In the genomic region with DNA sequence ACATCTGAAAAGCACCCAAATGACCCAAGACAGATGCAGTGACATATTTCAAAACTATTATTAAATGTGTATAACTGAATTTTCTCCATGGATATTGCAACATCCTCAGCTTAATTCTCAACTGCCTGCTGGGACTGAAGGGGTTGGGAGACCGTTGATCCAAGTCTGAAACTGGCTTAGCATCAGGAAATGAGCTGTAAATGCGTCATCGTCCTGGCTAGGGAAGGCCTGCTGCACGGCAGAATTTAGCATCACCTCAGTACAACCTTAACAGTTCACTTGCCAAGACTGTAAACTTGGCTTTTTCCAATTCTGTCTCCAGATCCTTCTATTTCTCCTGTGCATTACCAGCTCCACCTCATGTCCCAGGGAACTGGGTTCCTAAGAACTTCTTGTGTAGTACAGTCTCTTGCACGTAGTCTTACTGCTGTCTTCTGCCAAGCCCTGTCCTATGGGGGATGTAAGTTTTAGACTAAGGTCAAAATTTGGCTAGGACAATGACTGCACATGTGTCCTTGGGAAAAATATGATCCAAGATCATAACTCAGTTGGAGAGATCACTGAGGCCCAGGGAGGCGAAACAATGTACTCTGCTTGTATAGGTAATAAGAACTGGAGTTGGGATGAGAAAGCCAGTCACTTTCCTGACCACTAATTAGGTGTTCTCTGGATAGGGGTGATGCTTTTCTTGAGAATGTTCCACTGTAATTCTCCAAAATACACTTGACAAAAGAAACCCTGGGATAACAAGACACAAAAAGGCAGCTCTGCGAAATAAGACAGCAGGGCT, we compare ENCODE assay signal across 12 mouse cellular contexts.
A peak's percentile ranks its signal among the peaks of the same experiment; 100 is the strongest.
DNase-seq lines count a peak whose midpoint lies in the region; ATAC-seq and TF ChIP-seq lines count a peak whose summit lies in the region.
"Had no signal": no experiment of that assay in that cellular context is flagged by ENCODE, and none has a peak within 500 bp of the region (broad histone marks: within the 10 kb centered on the region; RNA-seq: fewer than 3 reads in every experiment).

No protein-coding gene starts in this region.

- TF ChIP-seq CTCF in stomach, postnatal 0 days (IDR thresholded peaks at IDR 0.05; ENCODE audit: low read depth): no peak

- 60% methylated on average over 7 of the region's 7 CpGs for WGBS in embryonic facial prominence, embryonic 14.5 days
- WGBS in embryonic facial prominence, embryonic 10.5 days: 85% methylated on average over 7 of the region's 7 CpGs
- WGBS in stomach, embryonic 16.5 days: 71% methylated on average over 7 of the region's 7 CpGs
- WGBS in stomach, postnatal 0 days: 59% methylated on average over 7 of the region's 7 CpGs
- WGBS in hindbrain, embryonic 13.5 days: 88% methylated on average over 7 of the region's 7 CpGs

- H3K4me3 ChIP-seq in embryonic facial prominence, embryonic 14.5 days (ENCODE audit: low read depth, low read length): no peak overlapping the region
- no peak overlapping the region for H3K4me3 ChIP-seq in embryonic facial prominence, embryonic 10.5 days
- no peak overlapping the region for H3K4me3 ChIP-seq in stomach, embryonic 16.5 days (replicated peaks; ENCODE audit: low read length)
- H3K4me3 ChIP-seq in stomach, postnatal 0 days (ENCODE audit: low read depth, low read length): no peak overlapping the region
- no peak overlapping the region for H3K4me3 ChIP-seq in hindbrain, embryonic 13.5 days
- H3K4me3 ChIP-seq: midbrain, embryonic 13.5 days; neural tube, embryonic 12.5 days had no signal

- H3K36me3 ChIP-seq in embryonic facial prominence, embryonic 14.5 days (ENCODE audit: control insufficient read depth, insufficient read depth, low read length): no peaks in the 10 kb centered on the region
- no peaks in the 10 kb centered on the region for H3K36me3 ChIP-seq in embryonic facial prominence, embryonic 10.5 days (replicated peaks)
- no peaks in the 10 kb centered on the region for H3K36me3 ChIP-seq in stomach, embryonic 16.5 days (ENCODE audit: control insufficient read depth, insufficient read depth, low read length)
- no peaks in the 10 kb centered on the region for H3K36me3 ChIP-seq in stomach, postnatal 0 days (ENCODE audit: control insufficient read depth, insufficient read depth, low read length)
- H3K36me3 ChIP-seq in hindbrain, embryonic 13.5 days: no peaks in the 10 kb centered on the region
- H3K36me3 ChIP-seq: midbrain, embryonic 13.5 days; neural tube, embryonic 12.5 days had no signal

- no peaks in the 10 kb centered on the region for H3K27me3 ChIP-seq in embryonic facial prominence, embryonic 14.5 days (replicated peaks; ENCODE audit: control insufficient read depth, insufficient read depth, low read length)
- no peaks in the 10 kb centered on the region for H3K27me3 ChIP-seq in embryonic facial prominence, embryonic 10.5 days (replicated peaks; ENCODE audit: low read depth, poor library complexity, severe bottlenecking)
- no peaks in the 10 kb centered on the region for H3K27me3 ChIP-seq in stomach, embryonic 16.5 days (ENCODE audit: control insufficient read depth, insufficient read depth, low read length)
- H3K27me3 ChIP-seq in stomach, postnatal 0 days (ENCODE audit: control insufficient read depth, insufficient read depth, low read length): no peaks in the 10 kb centered on the region
- H3K27me3 ChIP-seq in hindbrain, embryonic 13.5 days: no peaks in the 10 kb centered on the region
- H3K27me3 ChIP-seq: midbrain, embryonic 13.5 days; neural tube, embryonic 12.5 days had no signal

- no peak overlapping the region for H3K9ac ChIP-seq in embryonic facial prominence, embryonic 14.5 days (ENCODE audit: low read depth, low read length)
- H3K9ac ChIP-seq in stomach, embryonic 16.5 days (ENCODE audit: low read length): no peak overlapping the region
- H3K9ac ChIP-seq in stomach, postnatal 0 days (ENCODE audit: low read length): no peak overlapping the region
- H3K9ac ChIP-seq in hindbrain, embryonic 13.5 days: no peak overlapping the region
- H3K9ac ChIP-seq: midbrain, embryonic 13.5 days; neural tube, embryonic 12.5 days had no signal

- H3K4me1 ChIP-seq in embryonic facial prominence, embryonic 14.5 days (ENCODE audit: control insufficient read depth, insufficient read depth, low read length): no peaks in the 10 kb centered on the region
- H3K4me1 ChIP-seq in embryonic facial prominence, embryonic 10.5 days: no peaks in the 10 kb centered on the region
- H3K4me1 ChIP-seq in stomach, embryonic 16.5 days (ENCODE audit: control insufficient read depth, insufficient read depth, low read length): no peaks in the 10 kb centered on the region
- no peaks in the 10 kb centered on the region for H3K4me1 ChIP-seq in stomach, postnatal 0 days (replicated peaks; ENCODE audit: control insufficient read depth, insufficient read depth)
- no peaks in the 10 kb centered on the region for H3K4me1 ChIP-seq in hindbrain, embryonic 13.5 days (replicated peaks)
- H3K4me1 ChIP-seq: midbrain, embryonic 13.5 days; neural tube, embryonic 12.5 days had no signal

- H3K27ac ChIP-seq in embryonic facial prominence, embryonic 14.5 days (replicated peaks; ENCODE audit: low read depth, low read length): no peak overlapping the region
- no peak overlapping the region for H3K27ac ChIP-seq in embryonic facial prominence, embryonic 10.5 days (replicated peaks)
- no peak overlapping the region for H3K27ac ChIP-seq in stomach, embryonic 16.5 days (ENCODE audit: low read length)
- no peak overlapping the region for H3K27ac ChIP-seq in stomach, postnatal 0 days (replicated peaks)
- no peak overlapping the region for H3K27ac ChIP-seq in hindbrain, embryonic 13.5 days
- H3K27ac ChIP-seq: midbrain, embryonic 13.5 days; neural tube, embryonic 12.5 days had no signal

- H3K9me3 ChIP-seq in embryonic facial prominence, embryonic 14.5 days (ENCODE audit: control insufficient read depth, low read length): no peaks in the 10 kb centered on the region
- H3K9me3 ChIP-seq in embryonic facial prominence, embryonic 10.5 days: no peaks in the 10 kb centered on the region
- H3K9me3 ChIP-seq in stomach, embryonic 16.5 days (replicated peaks; ENCODE audit: control insufficient read depth, low read length): no peaks in the 10 kb centered on the region
- H3K9me3 ChIP-seq in stomach, postnatal 0 days (ENCODE audit: control insufficient read depth, low read length): no peaks in the 10 kb centered on the region
- no peaks in the 10 kb centered on the region for H3K9me3 ChIP-seq in hindbrain, embryonic 13.5 days
- H3K9me3 ChIP-seq: midbrain, embryonic 13.5 days; neural tube, embryonic 12.5 days had no signal

- peak; percentile 87; the same call in 1 of the 2 replicates for ATAC-seq in embryonic facial prominence, embryonic 14.5 days (ENCODE audit: low read depth)
- ATAC-seq in stomach, embryonic 16.5 days (ENCODE audit: insufficient read depth, low FRiP score): peak; percentile 50; the same call in 1 of the 2 replicates
- no peak for ATAC-seq in stomach, postnatal 0 days (ENCODE audit: low FRiP score, low TSS enrichment)
- ATAC-seq in monocyte, adult 5-6 weeks (replicated peaks; ENCODE audit: insufficient number of reproducible peaks, low FRiP score, low TSS enrichment, poor library complexity, severe bottlenecking): no peak
- ATAC-seq in hindbrain, embryonic 13.5 days (ENCODE audit: low FRiP score): no peak
- ATAC-seq: inflammation-experienced regulatory T-cells, adult 6 months; midbrain, embryonic 13.5 days had no signal

- no peak overlapping the region for H3K4me2 ChIP-seq in embryonic facial prominence, embryonic 14.5 days (ENCODE audit: low read depth, low read length)
- H3K4me2 ChIP-seq in stomach, embryonic 16.5 days (ENCODE audit: low read depth, low read length): no peak overlapping the region
- no peak overlapping the region for H3K4me2 ChIP-seq in stomach, postnatal 0 days (replicated peaks; ENCODE audit: low read depth)
- no peak overlapping the region for H3K4me2 ChIP-seq in hindbrain, embryonic 13.5 days
- H3K4me2 ChIP-seq: midbrain, embryonic 13.5 days; neural tube, embryonic 12.5 days had no signal

- TF ChIP-seq EP300 in stomach, postnatal 0 days (optimal IDR thresholded peaks at IDR 0.05): no peak

- peak; percentile 72 for DNase-seq in embryonic facial prominence, embryonic 14.5 days (ENCODE audit: low spot score)
- DNase-seq in embryonic facial prominence, embryonic 10.5 days (ENCODE audit: low spot score): no peak
- no peak for DNase-seq in stomach, postnatal 0 days (ENCODE audit: low spot score)
- peak; percentile 46 for DNase-seq in gastrocnemius, postnatal 25 days
- peak; percentile 0 to 4 for DNase-seq in urinary bladder, postnatal 36 days (ENCODE audit: low spot score in 2 of 2)
- DNase-seq: kidney, postnatal 25 days had no signal

Comparison
In these comparisons a context has a peak if more than half of its experiments do, and no peak if none do; other contexts are left out.
1. ATAC-seq: peak in embryonic facial prominence, embryonic 14.5 days (single experiment) and stomach, embryonic 16.5 days (single experiment); none in stomach, postnatal 0 days (single experiment), monocyte, adult 5-6 weeks (single experiment) and hindbrain, embryonic 13.5 days (single experiment).
2. DNase-seq: peak in embryonic facial prominence, embryonic 14.5 days (single experiment), gastrocnemius, postnatal 25 days (single experiment) and urinary bladder, postnatal 36 days (2 of 2); none in embryonic facial prominence, embryonic 10.5 days (single experiment) and stomach, postnatal 0 days (single experiment).